ENCODE assay signal across 9 mouse cellular contexts in the genomic region with DNA sequence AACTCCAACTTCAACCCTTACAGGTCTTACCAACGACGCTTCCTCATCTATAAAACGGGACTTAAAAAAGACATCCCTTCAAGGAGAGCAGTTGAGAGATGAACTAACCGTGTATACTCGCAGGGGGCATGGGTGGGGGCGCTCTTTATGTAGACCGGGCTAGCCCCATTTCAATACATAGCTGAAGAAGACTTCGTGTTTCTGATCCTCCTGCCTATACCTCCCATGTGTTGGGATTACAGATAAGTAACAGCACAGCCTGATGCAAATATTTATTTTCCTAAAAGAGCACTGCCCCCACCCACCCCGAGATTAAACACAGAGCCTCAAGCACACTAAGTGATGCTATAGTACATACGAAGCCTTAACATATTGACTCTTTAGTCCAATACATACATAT. TPM values are rescaled to one million over a fixed set of nuclear protein-coding genes. Genes with fewer than 3 reads are reported as not detected.
A peak's percentile ranks its signal among the peaks of the same experiment; 100 is the strongest.
DNase-seq lines count a peak whose midpoint lies in the region; ATAC-seq and TF ChIP-seq lines count a peak whose summit lies in the region.
"Had no signal": no experiment of that assay in that cellular context is flagged by ENCODE, and none has a peak within 500 bp of the region (broad histone marks: within the 10 kb centered on the region; RNA-seq: fewer than 3 reads in every experiment).

No protein-coding gene starts in this region.

- no peaks in the 10 kb centered on the region; the same call in 1 of the 2 replicates for H3K79me2 ChIP-seq in MEL (ENCODE audit: control insufficient read depth, insufficient read depth, low read length, poor library complexity)

- no peaks in the 10 kb centered on the region for H3K36me3 ChIP-seq in kidney, embryonic 14.5 days (ENCODE audit: control insufficient read depth, insufficient read depth, low read length)
- peaks cover 0 to 13% of the 10 kb centered on the region in 2 experiments; a peak in 2 of 4 replicates for H3K36me3 ChIP-seq in MEL (ENCODE audit: control insufficient read depth in 1 of 2, insufficient read depth in 2 of 2, low read length in 2 of 2)
- no peaks in the 10 kb centered on the region for H3K36me3 ChIP-seq in forebrain, embryonic 15.5 days
- no peaks in the 10 kb centered on the region for H3K36me3 ChIP-seq in midbrain, embryonic 14.5 days (ENCODE audit: control insufficient read depth, insufficient read depth, low read length)

- 64% methylated on average over 10 of the region's 10 CpGs for whole genome bisulfite sequencing in kidney, embryonic 14.5 days
- 63% methylated on average over 10 of the region's 10 CpGs for WGBS in forebrain, embryonic 15.5 days
- 52% methylated on average over 10 of the region's 10 CpGs for whole genome bisulfite sequencing in midbrain, embryonic 14.5 days

- no peak overlapping the region for H3K27ac ChIP-seq in kidney, embryonic 14.5 days (ENCODE audit: low read depth, low read length)
- no peak overlapping the region for H3K27ac ChIP-seq in MEL (ENCODE audit: control insufficient read depth, low read depth, low read length)
- no peak overlapping the region for H3K27ac ChIP-seq in forebrain, embryonic 15.5 days (replicated peaks)
- no peak overlapping the region for H3K27ac ChIP-seq in midbrain, embryonic 14.5 days (replicated peaks; ENCODE audit: low read depth, low read length)

- DNase-seq in kidney, postnatal 4 days: no peak
- DNase-seq in MEL (ENCODE audit: low read depth, low spot score): peak; percentile 41
- no peak for DNase-seq in midbrain, embryonic 14.5 days
- DNase-seq in gastrocnemius, adult 18-20 months (ENCODE audit: low spot score): no peak
- no peak for DNase-seq in cerebellum, postnatal 25 days

- H3K9ac ChIP-seq in kidney, embryonic 14.5 days (ENCODE audit: low read depth, low read length): no peak overlapping the region
- peak overlapping the region; percentile 65 for H3K9ac ChIP-seq in MEL (ENCODE audit: control insufficient read depth, low read depth, low read length, poor library complexity, severe bottlenecking)
- no peak overlapping the region for H3K9ac ChIP-seq in forebrain, embryonic 15.5 days (replicated peaks)
- H3K9ac ChIP-seq in midbrain, embryonic 14.5 days (replicated peaks; ENCODE audit: low read length): no peak overlapping the region

- peak overlapping the region; percentile 89 for H3K4me2 ChIP-seq in kidney, embryonic 14.5 days (replicated peaks; ENCODE audit: low read depth, low read length)
- H3K4me2 ChIP-seq in forebrain, embryonic 15.5 days (replicated peaks): peak overlapping the region; percentile 98; the same call in 1 of the 2 replicates
- H3K4me2 ChIP-seq in midbrain, embryonic 14.5 days (ENCODE audit: low read length): peak overlapping the region; percentile 75

- no peak for ATAC-seq in kidney, embryonic 14.5 days (ENCODE audit: low FRiP score, low TSS enrichment)
- no peak for ATAC-seq in forebrain, embryonic 15.5 days (replicated peaks)
- ATAC-seq in midbrain, embryonic 14.5 days (ENCODE audit: low FRiP score, low TSS enrichment): no peak
- no peak for ATAC-seq in granulocyte monocyte progenitor cell, adult 5-6 weeks (replicated peaks; ENCODE audit: poor library complexity, severe bottlenecking)

- no peak for TF ChIP-seq RAD21 in MEL (IDR thresholded peaks at IDR 0.05; ENCODE audit: low read depth, low read length)

- H3K4me1 ChIP-seq in kidney, embryonic 14.5 days (ENCODE audit: control insufficient read depth, insufficient read depth, low read length): peaks cover 26% of the 10 kb centered on the region
- peaks cover 2 to 22% of the 10 kb centered on the region in 2 experiments for H3K4me1 ChIP-seq in MEL (ENCODE audit: control insufficient read depth in 1 of 2, insufficient read depth in 2 of 2, low read length in 2 of 2)
- peaks cover 28% of the 10 kb centered on the region for H3K4me1 ChIP-seq in forebrain, embryonic 15.5 days
- peaks cover 14% of the 10 kb centered on the region for H3K4me1 ChIP-seq in midbrain, embryonic 14.5 days (ENCODE audit: control insufficient read depth, insufficient read depth, low read length)

- H3K27me3 ChIP-seq in kidney, embryonic 14.5 days (ENCODE audit: control insufficient read depth, insufficient read depth, low read length): no peaks in the 10 kb centered on the region
- no peaks in the 10 kb centered on the region for H3K27me3 ChIP-seq in MEL (ENCODE audit: control insufficient read depth in 1 of 2, insufficient read depth in 2 of 2, low read length in 2 of 2)
- no peaks in the 10 kb centered on the region for H3K27me3 ChIP-seq in forebrain, embryonic 15.5 days
- no peaks in the 10 kb centered on the region for H3K27me3 ChIP-seq in midbrain, embryonic 14.5 days (ENCODE audit: control insufficient read depth, insufficient read depth, low read length)

- TF ChIP-seq CTCF in MEL (IDR thresholded peaks at IDR 0.05 in 2 of 3, conservative IDR thresholded peaks at IDR 0.05 in 1 of 3; ENCODE audit: control insufficient read depth in 1 of 3, insufficient read depth in 1 of 3, low read depth in 2 of 3, low read length in 3 of 3, poor library complexity in 1 of 3, severe bottlenecking in 1 of 3): no peak

- no peak for TF ChIP-seq EP300 in MEL (IDR thresholded peaks at IDR 0.05; ENCODE audit: low read depth in 1 of 2, low read length in 2 of 2)

- H3K9me3 ChIP-seq in kidney, embryonic 14.5 days (ENCODE audit: control insufficient read depth, low read length): no peaks in the 10 kb centered on the region
- no peaks in the 10 kb centered on the region for H3K9me3 ChIP-seq in MEL (replicated peaks; ENCODE audit: insufficient read depth, low read length)
- no peaks in the 10 kb centered on the region for H3K9me3 ChIP-seq in forebrain, embryonic 15.5 days
- H3K9me3 ChIP-seq in midbrain, embryonic 14.5 days (ENCODE audit: control insufficient read depth, low read length): no peaks in the 10 kb centered on the region

- peak overlapping the region; percentile 71 for H3K4me3 ChIP-seq in kidney, embryonic 14.5 days (ENCODE audit: low read length)
- H3K4me3 ChIP-seq in MEL (ENCODE audit: control insufficient read depth in 1 of 2, insufficient read depth in 1 of 2, low read depth in 2 of 2, low read length in 2 of 2): peak overlapping the region; percentile 65 to 84
- H3K4me3 ChIP-seq in forebrain, embryonic 15.5 days: no peak overlapping the region
- H3K4me3 ChIP-seq in midbrain, embryonic 14.5 days (replicated peaks; ENCODE audit: low read depth, low read length): no peak overlapping the region

- no peak for TF ChIP-seq POLR2A in MEL (IDR thresholded peaks at IDR 0.05; ENCODE audit: control insufficient read depth in 1 of 2, insufficient read depth in 1 of 2, low read depth in 1 of 2, low read length in 2 of 2, poor library complexity in 1 of 2)

RNA-seq across cellular contexts. Expression of gene Slc12a9, which starts 0.9 kb away (rescaled TPM):
- polyA plus RNA-seq in kidney, embryonic 14.5 days (2014; fragmentation: Nextera tagmentation; extraction: Ambion mirVana): 5.7 and 8.5 TPM in 2 replicates
- total RNA-seq in MEL (2012; rRNA removed): 7.1 and 8.8 TPM in 2 replicates
- polyA plus RNA-seq in MEL (2012; ENCODE audit: insufficient read depth in 1 of 2, insufficient read length in 2 of 2, low read depth in 1 of 2, low replicate concordance in 2 of 2, missing spikeins in 1 of 2): 10 to 100 TPM in 1 of 2 experiments, not detected in 1; 12.1 TPM
- 20.1 and 23.1 TPM in 2 replicates for polyA plus RNA-seq in forebrain, embryonic 15.5 days (2015; fragmentation: Nextera tagmentation; extraction: Ambion mirVana)
- 17.1 and 18.6 TPM in 2 replicates for polyA plus RNA-seq in midbrain, embryonic 14.5 days (2014; fragmentation: Nextera tagmentation; extraction: Ambion mirVana)
- total RNA-seq in granulocyte monocyte progenitor cell, adult 5-6 weeks (2014; fragmentation: Nextera tagmentation): 16.3 and 26.3 TPM in 2 replicates
- 6.5 and 6.6 TPM in 2 replicates for total RNA-seq in granulocyte monocyte progenitor cell, adult 5-6 weeks (2017)
- total RNA-seq in gastrocnemius, adult 18-20 months (2021): 1 to 10 TPM; 2.0 to 2.2 TPM

RNA-seq across cellular contexts. Expression of gene Ephb4, which starts 15.6 kb away (rescaled TPM):
- 30.9 and 58.9 TPM in 2 replicates for polyA plus RNA-seq in kidney, embryonic 14.5 days (2014; fragmentation: Nextera tagmentation; extraction: Ambion mirVana)
- total RNA-seq in MEL (2012; rRNA removed): 0.07 and 0.12 TPM in 2 replicates
- under 1 TPM in 1 of 2 experiments, not detected in 1; 0.08 TPM for polyA plus RNA-seq in MEL (2012; ENCODE audit: insufficient read depth in 1 of 2, insufficient read length in 2 of 2, low read depth in 1 of 2, low replicate concordance in 2 of 2, missing spikeins in 1 of 2)
- polyA plus RNA-seq in forebrain, embryonic 15.5 days (2015; fragmentation: Nextera tagmentation; extraction: Ambion mirVana): 6.6 and 7.1 TPM in 2 replicates
- polyA plus RNA-seq in midbrain, embryonic 14.5 days (2014; fragmentation: Nextera tagmentation; extraction: Ambion mirVana): 3.4 and 8.5 TPM in 2 replicates
- not detected in 2 replicates for total RNA-seq in granulocyte monocyte progenitor cell, adult 5-6 weeks (2014; fragmentation: Nextera tagmentation)
- not detected in 2 replicates for total RNA-seq in granulocyte monocyte progenitor cell, adult 5-6 weeks (2017)
- total RNA-seq in gastrocnemius, adult 18-20 months (2021): 10 to 100 TPM in 1 of 2 experiments, 1 to 10 TPM in 1; 8.2 to 14.4 TPM
- total RNA-seq: neutrophil, adult 5-6 weeks had no signal

RNA-seq across cellular contexts. Expression of gene Trip6, which starts 20.1 kb away (rescaled TPM):
- polyA plus RNA-seq in kidney, embryonic 14.5 days (2014; fragmentation: Nextera tagmentation; extraction: Ambion mirVana): 52.7 and 62.5 TPM in 2 replicates
- 0.46 and 0.58 TPM in 2 replicates for total RNA-seq in MEL (2012; rRNA removed)
- polyA plus RNA-seq in MEL (2012; ENCODE audit: insufficient read depth in 1 of 2, insufficient read length in 2 of 2, low read depth in 1 of 2, low replicate concordance in 2 of 2, missing spikeins in 1 of 2): 1 to 10 TPM in 1 of 2 experiments, not detected in 1; 2.1 TPM
- polyA plus RNA-seq in forebrain, embryonic 15.5 days (2015; fragmentation: Nextera tagmentation; extraction: Ambion mirVana): 19.1 and 21.1 TPM in 2 replicates
- polyA plus RNA-seq in midbrain, embryonic 14.5 days (2014; fragmentation: Nextera tagmentation; extraction: Ambion mirVana): 12.0 and 12.9 TPM in 2 replicates
- 9.4 and 9.9 TPM in 2 replicates for total RNA-seq in granulocyte monocyte progenitor cell, adult 5-6 weeks (2014; fragmentation: Nextera tagmentation)
- 2.9 and 5.6 TPM in 2 replicates for total RNA-seq in granulocyte monocyte progenitor cell, adult 5-6 weeks (2017)
- total RNA-seq in gastrocnemius, adult 18-20 months (2021): 1 to 10 TPM; 2.2 to 4.4 TPM

RNA-seq across cellular contexts. Expression of gene Srrt, which starts 26.8 kb away (rescaled TPM):
- polyA plus RNA-seq in kidney, embryonic 14.5 days (2014; fragmentation: Nextera tagmentation; extraction: Ambion mirVana): 104 and 141 TPM in 2 replicates
- total RNA-seq in MEL (2012; rRNA removed): 235 and 291 TPM in 2 replicates
- polyA plus RNA-seq in MEL (2012; ENCODE audit: insufficient read depth in 1 of 2, insufficient read length in 2 of 2, low read depth in 1 of 2, low replicate concordance in 2 of 2, missing spikeins in 1 of 2): 100 to 1,000 TPM in 1 of 2 experiments, not detected in 1; 454 TPM
- polyA plus RNA-seq in forebrain, embryonic 15.5 days (2015; fragmentation: Nextera tagmentation; extraction: Ambion mirVana): 118 and 129 TPM in 2 replicates
- 82.0 and 95.9 TPM in 2 replicates for polyA plus RNA-seq in midbrain, embryonic 14.5 days (2014; fragmentation: Nextera tagmentation; extraction: Ambion mirVana)
- 238 and 321 TPM in 2 replicates for total RNA-seq in granulocyte monocyte progenitor cell, adult 5-6 weeks (2014; fragmentation: Nextera tagmentation)
- 239 and 278 TPM in 2 replicates for total RNA-seq in granulocyte monocyte progenitor cell, adult 5-6 weeks (2017)
- total RNA-seq in gastrocnemius, adult 18-20 months (2021): 10 to 100 TPM; 29.6 to 40.8 TPM

RNA-seq across cellular contexts. Expression of gene Ufsp1, which starts 39.9 kb away (rescaled TPM):
- 6.2 and 6.4 TPM in 2 replicates for polyA plus RNA-seq in kidney, embryonic 14.5 days (2014; fragmentation: Nextera tagmentation; extraction: Ambion mirVana)
- total RNA-seq in MEL (2012; rRNA removed): 4.7 and 6.9 TPM in 2 replicates
- 10 to 100 TPM in 1 of 2 experiments, not detected in 1; 16.1 TPM for polyA plus RNA-seq in MEL (2012; ENCODE audit: insufficient read depth in 1 of 2, insufficient read length in 2 of 2, low read depth in 1 of 2, low replicate concordance in 2 of 2, missing spikeins in 1 of 2)
- 8.4 and 9.4 TPM in 2 replicates for polyA plus RNA-seq in forebrain, embryonic 15.5 days (2015; fragmentation: Nextera tagmentation; extraction: Ambion mirVana)
- polyA plus RNA-seq in midbrain, embryonic 14.5 days (2014; fragmentation: Nextera tagmentation; extraction: Ambion mirVana): 13.7 and 18.3 TPM in 2 replicates
- 0.53 TPM in 1 of 2 replicates, not detected in the other for total RNA-seq in granulocyte monocyte progenitor cell, adult 5-6 weeks (2014; fragmentation: Nextera tagmentation)
- total RNA-seq in granulocyte monocyte progenitor cell, adult 5-6 weeks (2017): 0.43 and 5.2 TPM in 2 replicates
- total RNA-seq in gastrocnemius, adult 18-20 months (2021): 10 to 100 TPM; 19.1 to 20.8 TPM

Comparison
In these comparisons a context has a peak if more than half of its experiments do, and no peak if none do; other contexts are left out.
1. H3K4me3 ChIP-seq: peak in kidney, embryonic 14.5 days (single experiment) and MEL (2 of 2); none in forebrain, embryonic 15.5 days (single experiment) and midbrain, embryonic 14.5 days (single experiment).
2. Peak in every context shown above with its lines, with median percentiles within 50 percentile points of each other: H3K4me2 ChIP-seq.